Mouse (Mus musculus) megakaryocyte-erythroid progenitor cell, adult 5-6 weeks (primary cell): ENCODE data around the gene Mlh3. TPM values are rescaled to one million over a fixed set of nuclear protein-coding genes. Genes with fewer than 3 reads are reported as not detected.

Experiments
- ATAC-seq: replicated peaks from 2 replicates; pipeline ENCODE4 v1.8.0; 2016; ENCODE audit warnings: mild to moderate bottlenecking, inconsistent platforms; ENCODE audit not compliant: severe bottlenecking, poor library complexity, low FRiP score, low TSS enrichment
- total RNA-seq, 2 experiments: library from RNA; stranded (forward) in 1 of 2; stranded (reverse) in 1 of 2; fragments of 200-1000, 215-1000 nt in 1 of 2; fragments of >200 nt in 1 of 2; fragmentation: Nextera tagmentation in 1 of 2; gene quantifications; 2 replicates each; pipeline ENCODE4 v1.2.3; 2014 to 2017

Gene Mlh3
- total RNA-seq (2014; fragmentation: Nextera tagmentation), result 11.1 and 13.9 TPM in 2 replicates
- 6.8 and 12.3 TPM in 2 replicates for total RNA-seq (2017)

DNA sequence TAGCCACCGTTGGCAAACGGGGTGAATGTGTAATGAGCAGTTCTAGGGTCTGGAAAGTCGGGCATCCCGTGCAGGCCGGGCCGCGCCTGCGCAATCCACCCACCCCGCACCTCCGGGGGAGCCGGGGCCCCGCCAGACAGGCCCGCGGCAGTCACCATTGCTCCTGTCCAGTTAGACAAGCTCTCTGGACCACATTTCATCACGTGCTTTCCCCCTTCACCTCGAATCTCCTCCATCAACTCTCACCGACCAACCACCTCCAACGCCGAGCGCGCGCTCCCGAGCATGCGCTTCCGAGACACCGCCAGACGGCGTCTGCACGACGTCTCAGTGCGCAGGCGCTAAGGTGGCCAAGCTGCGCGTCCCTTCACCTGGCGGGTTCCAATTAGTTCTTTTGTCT, at the start of gene Mlh3:
Gene Mlh3 (minus strand): TSS at position 281 of the 400 bp plus-strand sequence.
- ATAC-seq, result peak; percentile 81

DNA sequence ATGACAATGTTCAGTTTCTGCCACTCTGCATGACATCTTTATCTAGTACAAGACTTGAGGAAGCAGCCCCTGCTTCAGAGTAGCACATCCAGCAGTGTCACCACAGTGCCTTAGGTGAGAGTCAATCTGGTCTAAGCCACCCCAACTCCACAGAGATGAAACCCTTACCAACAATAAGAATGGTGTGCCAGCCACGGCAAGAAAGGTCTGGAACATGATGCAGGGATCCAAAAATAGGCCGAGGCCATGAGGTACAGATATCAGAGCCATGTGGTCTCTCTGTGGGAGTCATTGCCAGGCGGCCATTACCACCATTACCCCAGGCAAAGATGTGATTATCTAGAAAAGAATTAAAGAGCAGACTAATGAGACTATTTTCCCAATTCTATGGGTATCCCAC, 38.3 kb upstream of the Mlh3 start:
- ATAC-seq, result no peak

DNA sequence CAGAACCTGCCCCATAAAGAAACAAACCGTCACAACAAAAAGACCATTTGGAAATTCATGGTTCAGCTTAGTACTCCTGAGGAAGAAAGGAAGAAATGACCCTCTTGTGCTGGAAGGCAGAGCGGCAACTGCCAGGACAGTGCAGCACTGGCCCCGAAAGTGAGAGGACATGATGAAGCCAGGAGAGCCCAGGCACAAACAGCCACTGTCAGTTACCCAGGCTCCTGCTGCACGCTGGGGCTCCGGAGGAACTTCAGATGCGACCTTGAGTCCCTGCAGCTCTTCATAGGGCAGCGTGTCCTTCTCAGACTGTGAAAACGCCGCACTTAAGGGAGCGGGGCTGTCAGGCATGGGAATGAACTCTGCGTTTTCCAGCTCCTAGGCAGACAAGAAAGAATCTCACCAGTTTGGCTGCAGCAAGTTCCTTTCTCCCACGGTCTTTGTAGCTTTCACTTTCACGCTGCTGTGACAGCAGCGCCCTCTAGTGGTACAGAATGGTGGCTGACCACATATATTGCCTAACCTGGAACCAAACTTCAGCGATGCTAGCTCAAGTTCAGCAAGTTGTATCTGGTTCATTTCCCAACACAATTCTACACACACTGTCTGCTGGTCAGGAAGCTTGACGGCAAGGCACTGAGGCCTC, 35.0 kb upstream of the Mlh3 start:
- peak; percentile 85 for ATAC-seq

DNA sequence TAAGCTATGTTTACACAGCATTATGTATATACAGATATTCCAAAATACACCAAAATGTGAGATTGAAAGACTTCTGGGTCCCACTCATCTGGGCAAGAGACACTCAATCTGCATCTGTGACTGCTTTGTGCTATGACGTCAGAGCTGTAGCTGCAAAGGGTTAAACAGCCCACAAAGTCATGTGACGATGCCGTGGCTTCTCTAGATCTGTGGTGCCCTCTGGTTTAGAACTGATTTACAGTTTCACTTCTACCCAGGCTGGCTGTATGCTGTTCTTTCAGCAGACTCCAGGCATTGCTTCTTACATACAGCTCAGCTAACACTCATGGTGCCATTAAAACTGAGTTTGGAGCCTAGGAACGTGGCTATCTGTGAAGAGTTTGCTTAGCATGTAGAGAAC, 34.3 kb upstream of the Mlh3 start:
- ATAC-seq, result no peak

DNA sequence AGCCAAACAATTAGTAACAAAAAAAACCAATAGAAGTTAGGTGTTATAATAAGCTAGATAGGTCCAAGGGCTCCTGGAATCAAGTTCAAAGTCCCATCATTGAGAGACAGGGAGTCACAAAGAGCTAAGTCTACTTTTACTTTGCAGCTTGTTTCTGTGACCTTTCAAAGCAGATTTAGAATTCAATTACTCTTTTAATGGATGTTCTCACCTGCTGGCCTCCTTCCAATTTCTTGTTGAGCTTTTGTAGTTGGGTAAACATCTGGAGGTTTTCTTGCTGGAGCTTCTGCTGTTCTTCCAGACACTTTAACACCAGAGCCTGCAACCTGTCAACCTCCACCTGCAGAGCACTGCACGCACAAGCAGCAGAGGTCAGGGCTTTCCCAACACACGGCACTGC, 32.9 kb upstream of the Mlh3 start:
- no peak for ATAC-seq

DNA sequence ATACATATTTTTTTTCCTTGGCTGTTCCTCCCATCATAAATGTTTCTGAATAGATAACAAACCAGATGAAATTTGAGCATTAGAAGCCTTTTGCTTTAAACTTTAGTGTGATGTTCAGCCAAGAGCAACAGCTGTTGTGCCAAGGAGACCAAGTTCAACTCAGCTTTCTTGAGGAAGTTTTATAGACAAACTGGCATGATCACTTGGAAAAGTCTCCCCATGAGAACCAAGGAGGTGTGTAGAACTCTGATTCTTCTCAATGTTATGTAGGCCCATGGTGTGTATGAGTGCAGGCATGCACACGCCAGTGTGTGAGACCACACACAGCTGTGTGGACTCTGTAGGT, 28.4 kb upstream of the Mlh3 start:
- ATAC-seq, result no peak

DNA sequence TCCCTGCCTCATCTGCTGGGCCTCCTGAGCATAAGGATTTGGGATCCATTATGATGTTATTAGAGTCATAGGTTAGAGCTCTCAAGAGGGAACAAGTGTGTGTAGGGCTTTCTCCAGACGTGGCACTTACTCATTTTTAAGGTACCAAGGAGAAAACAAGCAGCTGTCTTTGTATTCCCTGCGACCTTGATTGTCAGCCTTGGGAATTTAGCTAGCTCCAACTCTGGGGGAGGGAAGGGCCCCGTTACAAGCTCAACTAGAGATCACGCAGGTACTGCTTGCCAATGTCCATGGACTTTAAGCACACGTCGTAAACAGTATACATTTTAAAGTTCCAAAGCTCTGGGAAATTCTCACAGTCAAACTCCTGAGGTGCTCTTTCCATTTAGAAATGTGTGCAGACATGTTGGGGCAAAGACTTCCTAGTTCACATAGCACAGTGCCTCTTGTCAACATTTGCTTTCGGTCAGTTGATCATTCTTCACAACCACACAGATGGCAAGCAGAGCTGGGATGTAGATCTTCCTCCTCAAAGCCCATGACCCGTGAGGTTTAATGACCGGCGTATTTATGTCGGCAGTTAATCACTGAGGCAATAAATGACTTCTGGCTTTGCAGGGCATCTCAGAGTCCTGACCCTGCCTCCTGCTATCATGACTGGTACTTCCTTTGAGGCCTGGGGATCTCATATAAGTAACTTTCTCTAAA, 27.9 kb upstream of the Mlh3 start:
- ATAC-seq, result no peak

DNA sequence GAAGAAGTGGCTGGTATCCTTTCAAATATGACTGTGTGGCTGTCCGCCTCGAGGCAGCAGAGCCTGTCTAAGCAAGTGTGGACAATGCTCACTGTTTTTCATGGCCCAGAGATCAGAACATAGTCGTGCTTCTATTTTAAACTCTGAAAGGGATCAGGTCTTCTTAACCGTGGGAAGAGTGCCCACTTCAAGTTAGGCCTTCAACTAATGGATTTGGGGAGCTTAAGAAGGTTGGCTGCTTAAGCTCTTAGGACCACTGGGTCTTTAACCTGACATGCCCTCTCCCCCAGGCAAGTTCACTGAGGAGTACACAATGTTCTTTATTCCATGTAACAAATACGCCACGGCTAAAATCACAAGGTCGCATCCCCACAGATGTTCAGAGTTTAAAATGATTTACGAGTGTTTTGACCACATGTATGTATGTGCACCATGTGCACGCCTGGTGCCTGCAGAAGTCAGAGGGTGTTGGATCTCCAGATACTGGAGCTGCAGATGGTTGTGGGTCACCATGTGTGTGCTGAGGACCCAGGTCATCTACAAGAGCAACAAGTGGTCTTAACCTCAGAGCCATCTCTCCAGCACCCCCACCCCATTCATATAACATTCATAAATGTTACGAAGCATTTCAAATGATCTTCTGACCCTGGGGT, 27.1 kb upstream of the Mlh3 start:
- ATAC-seq, result no peak

DNA sequence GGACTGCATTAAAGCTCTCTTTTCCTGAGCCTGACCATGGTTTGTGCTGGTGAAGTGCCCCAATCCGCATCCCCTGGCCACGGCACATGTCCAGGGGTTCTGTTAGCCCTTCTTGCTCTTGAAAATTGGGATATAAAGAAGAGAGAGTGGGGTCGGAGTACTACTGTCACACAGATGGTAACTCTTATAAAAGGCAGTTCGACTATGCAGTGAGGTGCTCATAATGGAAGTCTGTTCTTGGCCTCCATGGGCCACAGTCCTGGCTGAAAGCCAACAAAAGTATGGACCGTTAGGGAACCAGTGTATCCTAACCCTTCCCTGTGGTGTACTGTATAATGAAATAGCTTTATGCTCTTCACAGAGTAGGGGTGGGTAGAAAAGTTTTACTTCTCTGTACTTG, 26.5 kb upstream of the Mlh3 start:
- no peak for ATAC-seq

DNA sequence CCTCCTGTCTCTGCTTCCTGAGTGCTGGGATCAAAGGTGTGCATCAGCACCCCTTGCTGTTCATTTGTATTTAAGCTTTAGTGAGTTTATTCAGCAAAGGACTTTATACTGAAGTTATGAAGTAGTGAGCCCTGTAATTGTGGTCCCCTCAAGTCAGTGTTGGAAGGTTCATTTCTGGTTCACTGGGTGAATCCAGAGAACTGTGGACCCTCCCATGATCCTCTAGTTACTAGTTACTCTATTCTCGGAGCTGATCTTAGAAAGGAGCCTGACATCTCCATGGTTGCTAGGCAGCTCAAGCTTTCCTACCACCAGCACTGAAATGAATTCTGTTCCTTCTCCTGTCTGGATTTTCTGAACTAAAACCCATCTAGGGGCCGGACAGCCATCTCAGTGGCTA, 25.1 kb upstream of the Mlh3 start:
- no peak for ATAC-seq

DNA sequence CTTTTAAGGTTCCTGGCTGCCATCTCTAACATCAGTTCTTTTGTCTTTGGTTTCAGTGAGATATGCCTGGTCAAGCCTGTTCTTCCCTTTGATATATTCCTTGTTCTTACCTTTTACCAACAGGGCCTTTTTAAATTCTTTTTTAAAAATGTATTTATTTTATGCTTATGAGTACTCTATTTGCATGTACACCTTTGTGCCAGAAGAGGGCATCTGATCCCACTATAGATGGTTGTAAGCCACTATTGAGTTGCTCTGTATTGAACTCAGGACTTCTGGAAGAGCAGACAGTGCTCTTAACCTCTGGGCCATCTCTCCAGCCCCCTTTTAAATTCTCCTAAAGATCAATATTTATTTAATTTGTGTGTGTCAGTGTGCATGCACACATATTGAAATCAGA, 22.5 kb upstream of the Mlh3 start:
- ATAC-seq, result no peak

DNA sequence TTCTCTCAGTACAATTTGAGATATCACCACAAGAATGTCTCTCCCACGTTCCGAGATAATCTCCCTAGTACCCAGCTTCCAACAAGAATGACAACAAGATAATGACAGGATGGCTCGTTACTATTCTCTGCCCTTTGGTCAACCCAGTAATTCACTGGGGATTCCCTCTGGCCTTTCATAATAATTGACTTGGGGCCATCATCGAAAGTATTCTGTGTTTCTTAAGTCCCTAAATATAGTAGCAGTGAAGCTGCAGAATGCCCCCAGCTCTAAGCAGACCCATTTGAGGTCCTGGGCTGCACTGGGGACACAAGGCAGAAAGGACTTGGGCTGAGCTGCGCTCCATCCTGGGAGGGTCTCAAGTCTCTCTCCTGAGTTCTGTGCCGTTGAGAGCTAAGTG, 21.9 kb upstream of the Mlh3 start:
- no peak for ATAC-seq

DNA sequence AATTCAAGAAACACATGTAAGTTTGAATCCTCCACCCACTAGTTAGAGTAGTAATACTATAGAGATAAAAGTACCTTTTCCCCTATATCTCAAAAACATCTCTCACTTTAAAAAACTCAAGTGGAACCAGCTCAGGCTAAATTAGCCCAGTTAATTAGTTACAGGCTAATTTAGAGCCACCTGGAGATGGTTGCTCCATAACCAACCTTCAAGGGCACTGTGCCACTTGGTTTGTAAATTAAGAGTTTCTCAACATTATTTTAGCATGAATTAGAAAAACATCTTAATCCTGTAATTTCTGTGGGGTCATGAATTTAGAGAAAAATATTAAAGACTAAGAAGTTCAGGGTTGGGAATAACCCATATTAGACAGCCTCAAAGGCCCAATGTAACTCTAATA, 21.1 kb upstream of the Mlh3 start:
- no peak for ATAC-seq

DNA sequence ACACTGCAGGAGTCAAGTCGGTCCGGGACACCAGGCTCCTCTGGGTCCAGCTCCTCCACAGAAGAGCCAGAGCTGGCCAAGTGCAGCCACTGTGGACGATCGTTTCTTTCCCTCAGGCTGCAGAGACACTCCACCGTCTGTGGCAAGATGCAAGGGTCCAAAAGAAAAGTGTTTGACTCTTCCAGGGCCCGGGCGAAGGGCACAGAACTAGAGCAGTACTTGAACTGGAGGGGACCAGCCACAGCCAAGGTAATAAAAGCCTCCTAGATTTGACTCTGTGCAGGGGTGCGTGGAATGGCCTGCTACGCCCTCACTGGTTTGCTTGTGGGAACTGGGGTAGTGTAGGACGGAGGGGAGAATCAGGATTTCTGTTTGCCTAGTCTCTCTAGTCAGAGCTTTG, 20.2 kb upstream of the Mlh3 start:
- ATAC-seq, result no peak

DNA sequence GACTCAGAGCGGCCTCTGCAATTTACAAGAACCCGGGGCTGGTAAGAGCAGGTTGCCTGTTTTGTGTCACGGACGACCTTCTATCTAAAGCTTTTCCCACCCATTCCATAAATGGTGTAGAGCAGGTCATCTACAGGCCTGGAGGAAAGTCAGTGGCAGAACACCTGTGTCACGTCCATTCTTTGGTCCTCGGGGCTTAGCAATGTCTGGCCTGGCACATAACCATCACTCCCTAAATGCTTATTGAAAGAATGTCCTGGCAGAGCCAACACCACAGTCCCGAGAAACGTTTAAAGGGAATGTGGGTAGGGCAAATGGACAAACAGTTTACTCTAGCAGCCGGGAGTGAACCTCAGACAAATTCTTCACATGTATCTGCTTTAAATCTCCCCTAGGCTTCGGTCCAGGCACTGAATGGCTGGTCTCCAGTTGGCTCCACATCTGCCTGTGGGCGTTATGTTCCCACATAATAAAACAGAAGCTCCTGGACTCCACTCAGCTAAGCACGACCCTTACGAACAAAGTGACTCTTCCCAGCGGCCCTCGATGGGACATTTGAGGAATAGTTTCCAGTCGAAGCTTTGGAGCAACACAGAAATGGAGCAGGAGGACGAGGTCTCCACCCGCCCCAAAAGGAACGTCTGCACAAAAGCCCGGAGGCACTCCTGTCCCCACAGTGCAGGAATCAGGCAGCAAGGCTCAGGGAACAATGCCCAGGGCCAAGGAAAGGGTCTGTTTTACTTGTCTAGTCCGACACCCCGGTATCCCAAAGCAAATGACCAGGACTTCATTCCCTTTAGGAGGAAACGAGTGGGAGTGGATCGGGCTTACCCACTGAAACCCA, 19.0 kb upstream of the Mlh3 start:
- ATAC-seq, result no peak

DNA sequence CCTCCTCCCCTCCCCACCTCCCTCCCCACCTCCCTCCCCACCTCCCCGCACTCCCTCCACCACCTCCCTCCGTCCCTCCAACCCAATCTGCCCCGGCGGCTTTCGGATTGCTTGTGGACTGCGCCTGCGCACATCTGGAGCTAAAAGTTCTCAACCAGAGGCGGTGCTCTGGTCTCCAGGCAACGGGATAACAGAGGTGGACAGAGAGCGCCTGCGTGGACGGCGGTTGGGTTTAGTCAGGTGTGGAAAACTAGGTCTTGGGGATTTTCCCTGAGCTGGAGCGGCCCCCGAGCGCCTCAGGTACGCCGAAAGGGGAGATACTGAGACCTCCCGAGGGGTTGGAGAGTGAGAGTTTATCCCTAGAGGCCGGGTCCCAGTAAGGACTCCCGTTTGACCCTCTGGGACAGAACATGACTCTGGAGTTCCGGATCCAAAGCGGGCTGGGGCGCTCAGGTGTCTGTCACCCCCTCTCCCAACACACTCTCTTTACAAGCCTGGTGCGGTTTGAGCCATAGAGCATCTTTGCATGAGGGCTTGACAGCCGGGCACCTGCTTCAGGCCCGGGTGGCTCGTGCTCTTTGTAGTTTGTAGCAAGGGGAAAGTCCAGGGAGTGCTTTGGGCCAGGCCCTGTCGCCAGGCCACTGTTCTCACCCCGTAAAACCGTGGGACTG, 18.2 kb upstream of the Mlh3 start, which contains the start of gene Zc2hc1c:
Gene Zc2hc1c (plus strand): TSS at position 106 of the 671 bp plus-strand sequence.
- ATAC-seq, result peak; percentile 84

DNA sequence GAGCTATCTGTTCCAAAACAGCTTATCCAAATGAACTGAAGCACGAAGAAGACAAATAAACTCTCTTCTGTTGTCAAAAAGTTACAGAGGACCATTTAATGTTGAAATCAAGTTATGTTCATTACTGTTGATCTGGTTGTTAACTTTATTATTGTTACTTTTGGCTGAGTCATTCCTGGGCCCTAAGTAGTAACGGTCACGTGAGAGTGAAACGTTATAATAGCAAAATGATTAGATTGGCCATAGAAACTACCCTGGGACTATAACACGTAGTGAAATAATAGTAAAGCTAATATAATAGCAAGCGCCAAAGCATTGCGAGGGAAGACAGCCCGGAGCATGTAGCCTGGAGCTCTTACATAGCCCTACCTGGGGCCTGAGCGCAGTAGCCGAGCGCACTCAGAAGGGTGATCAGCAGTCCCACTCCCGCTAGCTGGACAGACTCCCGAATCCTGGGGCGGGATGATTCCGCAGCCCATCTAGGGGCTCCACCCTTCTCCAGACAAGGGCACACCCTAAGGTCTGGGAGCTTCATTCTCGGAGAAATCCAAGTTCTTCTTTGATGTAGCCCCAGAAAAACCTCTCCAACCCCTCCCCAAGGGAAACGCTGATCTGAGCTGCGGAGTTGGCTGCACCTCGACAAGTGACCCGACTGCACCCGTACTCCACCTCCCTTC, 17.5 kb upstream of the Mlh3 start, which contains the start of gene Acyp1:
Gene Acyp1 (minus strand): TSS at position 630 of the 677 bp plus-strand sequence.
- peak; percentile 65 for ATAC-seq

DNA sequence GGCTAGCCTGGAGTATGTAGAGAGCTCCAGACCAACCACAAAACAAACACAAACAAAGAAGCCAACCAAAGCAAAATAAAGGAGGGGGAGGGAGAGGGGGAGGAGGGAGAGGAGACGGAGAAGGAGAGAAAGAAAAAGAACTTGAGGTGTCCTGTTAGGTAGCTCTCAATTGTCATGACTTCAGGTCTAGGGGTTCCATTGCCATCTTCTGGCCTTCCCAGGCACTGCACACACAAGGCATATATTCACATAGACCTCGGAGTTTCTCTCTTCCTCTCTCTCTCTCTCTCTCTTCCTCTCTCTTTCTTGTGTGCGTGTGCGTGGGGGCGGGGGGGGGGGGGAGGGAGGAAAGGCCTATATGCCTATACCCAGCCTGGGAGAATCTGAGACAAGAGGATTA, 16.5 kb upstream of the Mlh3 start:
- ATAC-seq, result peak; percentile 77

DNA sequence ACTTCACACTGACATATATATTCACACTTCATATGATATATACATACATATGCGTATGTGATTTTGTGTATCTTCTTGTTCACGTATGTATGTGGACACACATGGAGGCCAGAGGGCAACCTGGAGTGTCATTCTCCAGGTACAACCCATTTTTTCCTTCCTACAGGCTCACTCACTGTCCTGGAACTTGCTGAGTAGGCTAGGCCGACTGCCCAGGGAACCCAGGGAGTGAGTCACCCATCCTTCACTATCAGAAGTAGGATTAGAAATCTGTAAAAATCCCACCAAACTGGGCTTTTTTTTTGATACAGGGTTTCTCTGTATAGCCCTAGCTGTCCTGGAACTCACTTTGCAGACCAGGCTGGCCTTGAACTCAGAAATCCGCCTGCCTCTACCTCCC, 14.6 kb upstream of the Mlh3 start:
- no peak for ATAC-seq
